Mouse (Mus musculus) left cerebral cortex, postnatal 10 days (tissue): ENCODE measurements around the gene Slc22a13. TPM values are rescaled to one million over a fixed set of nuclear protein-coding genes. Genes with fewer than 3 reads are reported as not detected.

Experiments
- DNase-seq, 2 experiments: peaks; one replicate each; pipeline ENCODE4 v3.0.0; 2021 to 2022; ENCODE audit warnings: low spot score in 2 of 2, mixed read lengths in 1 of 2; ENCODE audit errors: extremely low spot score in 1 of 2
- intact Hi-C: fragments of 180-260 bp; cut with DNase I; formaldehyde crosslinking; loops from one replicate; pipeline ENCODE4 v1.15.1; 2025
- total RNA-seq, 2 experiments: library from RNA; stranded (reverse); gene quantifications; 2 replicates each; pipeline ENCODE4 v1.2.3; 2021

Slc22a13 gene
- total RNA-seq, 2 experiments from 2014 or later: not detected

DNA sequence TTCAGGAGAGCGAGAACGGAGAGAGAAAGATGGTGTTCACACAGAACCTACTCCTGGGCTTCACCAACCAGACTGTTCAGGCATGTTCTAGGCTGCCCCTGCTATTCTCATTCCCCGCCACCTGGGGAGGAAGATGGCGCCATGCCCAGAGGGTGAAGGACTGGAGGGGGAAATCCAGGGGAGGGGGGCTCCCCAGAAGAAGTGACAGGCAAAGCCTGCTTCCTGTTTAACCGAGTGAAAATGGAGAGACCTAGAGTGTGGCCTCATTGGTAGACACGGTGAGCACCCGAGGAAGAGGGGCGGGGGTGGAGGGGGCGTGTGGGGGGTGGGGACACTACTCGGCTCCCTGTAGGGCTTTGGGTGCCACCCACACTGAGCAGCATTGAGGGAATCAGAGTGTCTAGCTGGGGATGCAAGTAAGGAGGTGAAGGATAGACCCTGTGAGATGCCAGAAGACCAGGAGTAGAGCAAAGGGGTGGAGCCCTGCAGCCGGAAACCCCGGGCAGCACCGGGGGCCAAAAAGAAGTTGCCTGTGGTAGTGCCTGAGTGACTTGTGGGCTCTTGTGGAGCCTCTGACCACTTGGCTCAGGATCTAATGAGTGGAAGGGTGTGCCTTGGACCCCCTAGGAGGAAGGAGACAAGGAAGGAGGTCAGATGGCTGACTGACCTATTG is 62.7 kb downstream of the Slc22a13 start:
- DNase-seq: no peak

DNA sequence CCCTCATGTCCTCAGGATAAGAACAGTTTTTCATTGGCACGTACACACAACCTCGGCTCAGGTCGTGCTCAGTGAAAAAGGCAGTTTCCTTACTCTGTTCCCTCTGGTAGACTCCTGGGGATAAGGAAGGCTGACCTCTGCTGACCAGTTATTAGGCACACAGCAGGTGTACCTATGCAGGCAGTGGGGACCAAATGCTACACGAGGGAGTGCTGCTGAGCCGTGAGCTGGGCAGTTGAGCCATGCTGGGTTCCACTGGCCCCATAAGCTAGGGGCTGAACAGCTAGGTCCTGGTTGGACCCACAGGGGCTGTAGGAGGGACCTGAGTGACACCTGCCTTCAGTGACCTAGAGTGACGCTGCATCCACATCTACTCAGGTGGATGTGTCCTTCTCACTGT is 63.3 kb downstream of the Slc22a13 start:
- intact Hi-C loops: no loop called here
- DNase-seq: no peak

More for the DNA sequence above, 62.7 kb downstream of the Slc22a13 start:
- intact Hi-C loops: no loop called here

DNA sequence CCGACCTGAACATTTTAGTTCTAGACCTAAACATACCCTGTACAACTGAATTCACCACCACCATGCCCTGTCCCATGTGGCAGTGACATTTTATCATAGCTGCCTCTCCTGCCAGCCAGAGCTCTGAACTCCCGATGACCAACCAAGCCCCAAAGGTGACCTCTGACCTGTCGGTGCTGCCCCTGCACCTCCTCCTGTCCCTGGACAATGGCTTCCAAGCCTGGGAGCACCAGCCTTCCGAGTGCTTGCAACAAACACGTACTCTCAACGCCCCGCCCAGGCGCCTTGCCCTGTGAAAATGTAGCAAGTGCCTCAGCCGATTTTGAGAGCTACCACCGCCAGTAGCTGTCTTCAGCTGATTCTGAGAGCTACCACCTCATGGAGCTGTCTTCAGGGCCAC is 63.8 kb downstream of the Slc22a13 start:
- DNase-seq: no peak
- intact Hi-C loops: no loop called here

DNA sequence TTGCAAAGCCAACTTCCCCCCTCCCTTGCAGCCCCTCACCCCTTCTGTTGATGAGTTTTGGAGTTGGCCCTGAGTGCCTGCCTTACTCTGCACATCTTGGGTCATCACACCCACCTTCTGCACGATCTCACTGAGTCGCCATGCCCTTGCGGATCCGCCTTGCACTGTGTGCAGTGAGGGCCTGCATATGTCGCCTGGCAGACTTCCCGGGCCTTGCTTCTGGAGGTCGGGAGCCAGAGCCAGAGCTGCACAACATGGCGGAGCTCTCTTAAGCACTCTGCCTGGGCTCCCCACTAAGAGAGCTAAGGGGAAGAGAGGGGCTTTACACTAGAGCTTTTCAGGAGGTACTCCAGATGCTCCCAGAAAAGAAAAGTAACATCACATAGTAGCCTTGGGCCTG is 64.2 kb downstream of the Slc22a13 start:
- intact Hi-C loops: no loop called here
- no peak for DNase-seq

DNA sequence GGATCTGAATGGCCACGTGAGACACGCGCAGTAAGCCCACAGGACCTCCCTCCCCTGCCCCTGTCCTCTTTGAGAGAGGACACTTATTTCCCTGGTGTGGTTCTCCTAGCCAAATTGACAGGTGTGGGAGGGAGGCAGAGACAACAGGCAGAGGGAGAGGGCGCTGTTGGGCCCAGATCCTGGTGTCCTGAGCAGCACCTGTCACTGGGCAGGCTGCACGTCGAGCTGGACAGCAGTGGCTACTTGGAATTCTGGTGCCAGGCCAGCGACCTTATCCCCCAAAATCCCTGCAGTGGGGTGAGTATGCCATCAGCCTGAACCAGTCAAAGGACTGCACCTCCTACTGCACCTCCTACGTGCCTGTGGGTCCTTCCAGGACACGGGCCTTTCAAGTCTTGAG is 65.5 kb downstream of the Slc22a13 start:
- intact Hi-C loops: no loop called here
- DNase-seq: no peak

Other genes with a start within 250 kb of the Slc22a13 start
- 1 to 10 TPM; 4.9 TPM for gene Vill, start 156.3 kb downstream of the Slc22a13 start, total RNA-seq
- 10 to 100 TPM; 10.1 to 11.9 TPM for gene Plcd1, start 115.6 kb downstream of the Slc22a13 start, total RNA-seq
- 1 to 10 TPM; 1.1 to 1.2 TPM for gene Dlec1, start 106.6 kb downstream of the Slc22a13 start, total RNA-seq
- gene Acaa1b, start 52.0 kb downstream of the Slc22a13 start, total RNA-seq: 1 to 10 TPM; 2.2 to 3.3 TPM
- not detected for gene Gm47289, start 49.9 kb downstream of the Slc22a13 start, total RNA-seq
- gene Oxsr1, start 113.3 kb upstream of the Slc22a13 start, total RNA-seq: 10 to 100 TPM; 41.5 to 42.0 TPM
- 10 to 100 TPM; 66.2 to 66.5 TPM for gene Acaa1a, start 130.6 kb upstream of the Slc22a13 start, total RNA-seq
- 1 to 10 TPM; 5.0 to 7.2 TPM for gene Myd88, start 132.3 kb upstream of the Slc22a13 start, total RNA-seq
- gene Xylb, start 148.3 kb upstream of the Slc22a13 start, total RNA-seq: 1 to 10 TPM; 4.0 to 4.4 TPM
- not detected for gene Slc22a14, start 156.5 kb upstream of the Slc22a13 start, total RNA-seq
- gene Acvr2b, start 193.0 kb upstream of the Slc22a13 start, total RNA-seq: 10 to 100 TPM; 11.9 to 12.2 TPM
- gene Exog, start 235.8 kb upstream of the Slc22a13 start, total RNA-seq: 10 to 100 TPM; 26.5 to 26.7 TPM